Mouse (Mus musculus): ENCODE data around the gene Phc1. TPM values are rescaled to one million over a fixed set of nuclear protein-coding genes. Genes with fewer than 3 reads are reported as not detected.

Phc1 gene
- total and polyA plus RNA-seq, 3 experiments, result 4.6 to 35.9 TPM; not detected in 1

GRCm38 (mm10) chr6:122343719-122344118 lies 3.4 kb upstream of the Phc1 start (continued):
- peak; percentile 77 for TF ChIP-seq ELF1 (IDR thresholded peaks at IDR 0.05; ENCODE audit: low read depth, low read length)
- TF ChIP-seq POLR2A (IDR thresholded peaks at IDR 0.05; ENCODE audit: control insufficient read depth in 1 of 2, insufficient read depth in 1 of 2, low read depth in 1 of 2, low read length in 2 of 2, poor library complexity in 1 of 2), result peak in 1 of 2 experiments; percentile 68; a peak in 2 of 4 replicates
- peak; percentile 68 for TF ChIP-seq NELFE (IDR thresholded peaks at IDR 0.05; ENCODE audit: low read depth, low read length)
- TF ChIP-seq CHD2 (IDR thresholded peaks at IDR 0.05; ENCODE audit: low read length), result no peak
- TF ChIP-seq USF2 (IDR thresholded peaks at IDR 0.05; ENCODE audit: borderline replicate concordance in 1 of 2, insufficient read depth in 1 of 2, low read depth in 1 of 2, low read length in 2 of 2), result no peak
- no peak for TF ChIP-seq MEF2A (IDR thresholded peaks at IDR 0.05; ENCODE audit: extremely low read depth, insufficient replicate concordance, low read depth, low read length, poor library complexity, severe bottlenecking)
- no peak for TF ChIP-seq ZKSCAN1 (IDR thresholded peaks at IDR 0.05; ENCODE audit: low read depth, low read length)
- peak; percentile 94 for TF ChIP-seq MYB (IDR thresholded peaks at IDR 0.05; ENCODE audit: low read depth, low read length)
- TF ChIP-seq CHD1 (IDR thresholded peaks at IDR 0.05; ENCODE audit: low read depth, low read length), result no peak; the same call in 1 of the 2 replicates
- no peak for TF ChIP-seq KAT2A (conservative IDR thresholded peaks at IDR 0.05; ENCODE audit: low read depth, low read length)
- TF ChIP-seq MAZ (IDR thresholded peaks at IDR 0.05; ENCODE audit: low read depth, low read length), result peak; percentile 82; the same call in 1 of the 2 replicates
- TF ChIP-seq MAX (IDR thresholded peaks at IDR 0.05; ENCODE audit: low read length), result peak; percentile 71; the same call in 1 of the 2 replicates
- TF ChIP-seq EP300 (IDR thresholded peaks at IDR 0.05; ENCODE audit: low read depth in 1 of 2, low read length in 2 of 2), result peak; percentile 96 to 98
- TF ChIP-seq TCF12 (IDR thresholded peaks at IDR 0.05; ENCODE audit: low read depth, low read length), result peak; percentile 91
- TF ChIP-seq ZC3H11A (IDR thresholded peaks at IDR 0.05; ENCODE audit: low read depth, low read length), result peak; percentile 9; the same call in 1 of the 2 replicates
- TF ChIP-seq MYC (IDR thresholded peaks at IDR 0.05; ENCODE audit: low read depth, low read length), result peak; percentile 64; the same call in 1 of the 2 replicates
- no peak for TF ChIP-seq USF1 (IDR thresholded peaks at IDR 0.05; ENCODE audit: low read depth, low read length)
- TF ChIP-seq E2F4 (IDR thresholded peaks at IDR 0.05; ENCODE audit: borderline replicate concordance, low read depth, low read length), result peak; percentile 11; the same call in 1 of the 2 replicates

- no peak overlapping the region for H3K4me3 ChIP-seq (ENCODE audit: control insufficient read depth in 1 of 2, insufficient read depth in 1 of 2, low read depth in 2 of 2, low read length in 2 of 2)
- H3K79me2 ChIP-seq (ENCODE audit: control insufficient read depth, insufficient read depth, low read length, poor library complexity), result peaks cover 6% of the 10 kb centered on the region; the same call in 1 of the 2 replicates
- TF ChIP-seq SMC3 (IDR thresholded peaks at IDR 0.05; ENCODE audit: low read depth, low read length) (no peak), ZC3H11A (IDR thresholded peaks at IDR 0.05; ENCODE audit: low read depth, low read length) (no peak), ZNF384 (IDR thresholded peaks at IDR 0.05; ENCODE audit: low read depth, low read length) (no peak), USF2 (IDR thresholded peaks at IDR 0.05; ENCODE audit: borderline replicate concordance in 1 of 2, insufficient read depth in 1 of 2, low read depth in 1 of 2, low read length in 2 of 2) (no peak), MYC (IDR thresholded peaks at IDR 0.05; ENCODE audit: low read depth, low read length) (no peak), CHD2 (IDR thresholded peaks at IDR 0.05; ENCODE audit: low read length) (no peak), EP300 (IDR thresholded peaks at IDR 0.05; ENCODE audit: low read depth in 1 of 2, low read length in 2 of 2) (no peak)
- peaks cover 22 to 23% of the 10 kb centered on the region in 2 experiments for H3K4me1 ChIP-seq (ENCODE audit: control insufficient read depth in 1 of 2, insufficient read depth in 2 of 2, low read length in 2 of 2)
- no peaks in the 10 kb centered on the region for H3K27me3 ChIP-seq (ENCODE audit: control insufficient read depth in 1 of 2, insufficient read depth in 2 of 2, low read length in 2 of 2)
- no peaks in the 10 kb centered on the region for H3K9me3 ChIP-seq (replicated peaks; ENCODE audit: insufficient read depth, low read length)
- H3K27ac ChIP-seq (ENCODE audit: control insufficient read depth, low read depth, low read length), result no peak overlapping the region
- peaks cover 0 to 38% of the 10 kb centered on the region in 2 experiments; a peak in 2 of 4 replicates for H3K36me3 ChIP-seq (ENCODE audit: control insufficient read depth in 1 of 2, insufficient read depth in 2 of 2, low read length in 2 of 2)
- DNase-seq (ENCODE audit: low read depth, low spot score), result no peak
- no peak overlapping the region for H3K9ac ChIP-seq (ENCODE audit: control insufficient read depth, low read depth, low read length, poor library complexity, severe bottlenecking)
These were observed 1.8 kb upstream of the Phc1 start for GRCm38 (mm10) chr6:122342125-122342524.
